8 mouse cellular contexts compared by ENCODE assay signal in genomic region chr7:102248691-102249404, GRCm38 (mm10). TPM values are rescaled to one million over a fixed set of nuclear protein-coding genes. Genes with fewer than 3 reads are reported as not detected.
DNase-seq lines count a peak whose midpoint lies in the region; ATAC-seq and TF ChIP-seq lines count a peak whose summit lies in the region.

No protein-coding gene starts in this region.

- H3K27ac ChIP-seq in heart, embryonic 12.5 days (ENCODE audit: poor library complexity, severe bottlenecking): peak overlapping the region; percentile 98
- peak overlapping the region; percentile 83 for H3K27ac ChIP-seq in cortical plate, adult 2 months (ENCODE audit: insufficient read depth, low read length)
- H3K27ac ChIP-seq in hindbrain, embryonic 16.5 days (ENCODE audit: low read depth, low read length): no peak overlapping the region
- peak overlapping the region; percentile 95 for H3K27ac ChIP-seq in midbrain, embryonic 10.5 days (replicated peaks)

- peaks cover 58% of the 10 kb centered on the region for H3K4me1 ChIP-seq in heart, embryonic 12.5 days (replicated peaks)
- peaks cover 3% of the 10 kb centered on the region; the same call in 1 of the 2 replicates for H3K4me1 ChIP-seq in cortical plate, adult 2 months (ENCODE audit: control insufficient read depth, insufficient read depth, low read length)
- peaks cover 14% of the 10 kb centered on the region for H3K4me1 ChIP-seq in hindbrain, embryonic 16.5 days (ENCODE audit: control insufficient read depth, insufficient read depth, low read depth, low read length)
- H3K4me1 ChIP-seq in midbrain, embryonic 10.5 days: peaks cover 60% of the 10 kb centered on the region

- no peaks in the 10 kb centered on the region for H3K36me3 ChIP-seq in heart, embryonic 12.5 days
- no peaks in the 10 kb centered on the region for H3K36me3 ChIP-seq in hindbrain, embryonic 16.5 days (ENCODE audit: control insufficient read depth, insufficient read depth, low read length)
- peaks cover 8% of the 10 kb centered on the region for H3K36me3 ChIP-seq in midbrain, embryonic 10.5 days

- no peaks in the 10 kb centered on the region for H3K27me3 ChIP-seq in heart, embryonic 12.5 days (replicated peaks)
- no peaks in the 10 kb centered on the region for H3K27me3 ChIP-seq in hindbrain, embryonic 16.5 days (replicated peaks; ENCODE audit: control insufficient read depth, insufficient read depth, low read length)
- no peaks in the 10 kb centered on the region for H3K27me3 ChIP-seq in midbrain, embryonic 10.5 days (ENCODE audit: low read depth, poor library complexity, severe bottlenecking)

- H3K9me3 ChIP-seq in heart, embryonic 12.5 days (replicated peaks): no peaks in the 10 kb centered on the region
- no peaks in the 10 kb centered on the region for H3K9me3 ChIP-seq in hindbrain, embryonic 16.5 days (ENCODE audit: control insufficient read depth, low read length)
- no peaks in the 10 kb centered on the region for H3K9me3 ChIP-seq in midbrain, embryonic 10.5 days (replicated peaks)

- DNase-seq in heart, postnatal 14 days: no peak
- no peak for DNase-seq in midbrain, embryonic 10.5 days (ENCODE audit: low spot score)
- DNase-seq in thymus, postnatal 0 days (ENCODE audit: low spot score): peak; percentile 53
- DNase-seq in kidney, adult 11 months: no peak

- no peak for TF ChIP-seq CTCF in cortical plate, adult 2 months (IDR thresholded peaks at IDR 0.05; ENCODE audit: extremely low read depth, insufficient read depth, low read length)

- no peak for ATAC-seq in heart, embryonic 12.5 days (ENCODE audit: insufficient number of reproducible peaks, low FRiP score)
- no peak for ATAC-seq in hindbrain, embryonic 16.5 days
- no peak for ATAC-seq in cerebellum, adult (ENCODE audit: insufficient number of reproducible peaks, low FRiP score, low TSS enrichment)

- peak overlapping the region; percentile 85 for H3K9ac ChIP-seq in heart, embryonic 12.5 days
- peak overlapping the region; percentile 2 for H3K9ac ChIP-seq in hindbrain, embryonic 16.5 days (ENCODE audit: low read depth, low read length)

- WGBS in heart, embryonic 12.5 days: 12% methylated on average over 16 of the region's 16 CpGs
- 28% methylated on average over 16 of the region's 16 CpGs for WGBS in hindbrain, embryonic 16.5 days
- 33% methylated on average over 16 of the region's 16 CpGs for WGBS in midbrain, embryonic 10.5 days

- intact Hi-C loops in heart, postnatal 14 days (cut with DNase I): loop anchor here (2.0 kb wide), 1 partner anchor 40 kb away; no protein-coding TSS in a partner anchor

- peak overlapping the region; percentile 80 for H3K4me2 ChIP-seq in heart, embryonic 12.5 days
- peak overlapping the region; percentile 92 for H3K4me2 ChIP-seq in hindbrain, embryonic 16.5 days (ENCODE audit: low read length)

- peak overlapping the region; percentile 86 for H3K4me3 ChIP-seq in heart, embryonic 12.5 days
- H3K4me3 ChIP-seq in cortical plate, adult 2 months (ENCODE audit: insufficient read depth, low read length): peak overlapping the region; percentile 82
- H3K4me3 ChIP-seq in hindbrain, embryonic 16.5 days (ENCODE audit: low read length): peak overlapping the region; percentile 68
- peak overlapping the region; percentile 90 for H3K4me3 ChIP-seq in midbrain, embryonic 10.5 days

- no peak for TF ChIP-seq POLR2A in cortical plate, adult 2 months (IDR thresholded peaks at IDR 0.05; ENCODE audit: extremely low read depth, insufficient read depth, low read length)

RNA-seq across cellular contexts. Expression of gene Rhog, which starts 7.0 kb away (rescaled TPM):
- polyA plus RNA-seq in heart, embryonic 12.5 days (2016; fragmentation: Nextera tagmentation; extraction: Ambion mirVana): 41.9 and 42.7 TPM in 2 replicates
- total RNA-seq in heart, postnatal 14 days (2021): 10 to 100 TPM; 30.8 to 31.9 TPM
- polyA plus RNA-seq in cortical plate, adult 2 months (2012; rRNA removed): 50.9 and 55.1 TPM in 2 replicates
- 19.5 and 20.9 TPM in 2 replicates for polyA plus RNA-seq in hindbrain, embryonic 16.5 days (2015; fragmentation: Nextera tagmentation; extraction: Ambion mirVana)
- polyA plus RNA-seq in midbrain, embryonic 10.5 days (2016; fragmentation: Nextera tagmentation; extraction: Ambion mirVana): 34.8 and 34.9 TPM in 2 replicates
- polyA plus RNA-seq in thymus, postnatal 0 days (2015; fragmentation: Nextera tagmentation; extraction: Ambion mirVana): 184 and 188 TPM in 2 replicates

RNA-seq across cellular contexts. Expression of gene Stim1, which starts 18.8 kb away (rescaled TPM):
- polyA plus RNA-seq in heart, embryonic 12.5 days (2016; fragmentation: Nextera tagmentation; extraction: Ambion mirVana): 16.8 and 19.1 TPM in 2 replicates
- 10 to 100 TPM; 25.8 to 30.2 TPM for total RNA-seq in heart, postnatal 14 days (2021)
- polyA plus RNA-seq in cortical plate, adult 2 months (2012; rRNA removed): 75.4 and 75.7 TPM in 2 replicates
- 15.1 and 17.4 TPM in 2 replicates for polyA plus RNA-seq in hindbrain, embryonic 16.5 days (2015; fragmentation: Nextera tagmentation; extraction: Ambion mirVana)
- polyA plus RNA-seq in midbrain, embryonic 10.5 days (2016; fragmentation: Nextera tagmentation; extraction: Ambion mirVana): 11.7 and 12.4 TPM in 2 replicates
- polyA plus RNA-seq in thymus, postnatal 0 days (2015; fragmentation: Nextera tagmentation; extraction: Ambion mirVana): 37.5 and 42.1 TPM in 2 replicates

RNA-seq across cellular contexts. Expression of gene Pgap2, which starts 38.8 kb away (rescaled TPM):
- 50.7 and 55.6 TPM in 2 replicates for polyA plus RNA-seq in heart, embryonic 12.5 days (2016; fragmentation: Nextera tagmentation; extraction: Ambion mirVana)
- total RNA-seq in heart, postnatal 14 days (2021): 10 to 100 TPM; 54.4 to 55.7 TPM
- 29.1 and 29.9 TPM in 2 replicates for polyA plus RNA-seq in cortical plate, adult 2 months (2012; rRNA removed)
- 63.5 and 67.0 TPM in 2 replicates for polyA plus RNA-seq in hindbrain, embryonic 16.5 days (2015; fragmentation: Nextera tagmentation; extraction: Ambion mirVana)
- polyA plus RNA-seq in midbrain, embryonic 10.5 days (2016; fragmentation: Nextera tagmentation; extraction: Ambion mirVana): 48.7 and 49.2 TPM in 2 replicates
- polyA plus RNA-seq in thymus, postnatal 0 days (2015; fragmentation: Nextera tagmentation; extraction: Ambion mirVana): 54.3 and 59.6 TPM in 2 replicates

RNA-seq across cellular contexts. Expression of gene Nup98, which starts 38.9 kb away (rescaled TPM):
- polyA plus RNA-seq in heart, embryonic 12.5 days (2016; fragmentation: Nextera tagmentation; extraction: Ambion mirVana): 35.8 and 38.1 TPM in 2 replicates
- total RNA-seq in heart, postnatal 14 days (2021): 10 to 100 TPM; 31.9 to 34.2 TPM
- 16.2 and 17.1 TPM in 2 replicates for polyA plus RNA-seq in cortical plate, adult 2 months (2012; rRNA removed)
- 15.1 and 19.4 TPM in 2 replicates for polyA plus RNA-seq in hindbrain, embryonic 16.5 days (2015; fragmentation: Nextera tagmentation; extraction: Ambion mirVana)
- 43.9 and 44.4 TPM in 2 replicates for polyA plus RNA-seq in midbrain, embryonic 10.5 days (2016; fragmentation: Nextera tagmentation; extraction: Ambion mirVana)
- polyA plus RNA-seq in thymus, postnatal 0 days (2015; fragmentation: Nextera tagmentation; extraction: Ambion mirVana): 21.1 and 24.3 TPM in 2 replicates
